Mouse (Mus musculus) E14TG2a.4 (cell line): ENCODE measurements around the gene Naa40.

Experiments
- CTCF ChIP-seq: conservative IDR thresholded peaks from 2 replicates; pipeline ENCODE4 v1.5.1; 2014; ENCODE audit warnings: low read length
- POU5F1 ChIP-seq: IDR thresholded peaks from 2 replicates; pipeline ENCODE4 v1.6.1; 2014; ENCODE audit warnings: low read length, borderline replicate concordance

- TF ChIP-seq CTCF, result no peak
- TF ChIP-seq POU5F1, result no peak
Measured at GRCm38 (mm10) chr19:7183419-7183818, 57.6 kb downstream of the Naa40 start.
